Mouse (Mus musculus): ENCODE data around the gene Trim24.

The Trim24 gene

DNA sequence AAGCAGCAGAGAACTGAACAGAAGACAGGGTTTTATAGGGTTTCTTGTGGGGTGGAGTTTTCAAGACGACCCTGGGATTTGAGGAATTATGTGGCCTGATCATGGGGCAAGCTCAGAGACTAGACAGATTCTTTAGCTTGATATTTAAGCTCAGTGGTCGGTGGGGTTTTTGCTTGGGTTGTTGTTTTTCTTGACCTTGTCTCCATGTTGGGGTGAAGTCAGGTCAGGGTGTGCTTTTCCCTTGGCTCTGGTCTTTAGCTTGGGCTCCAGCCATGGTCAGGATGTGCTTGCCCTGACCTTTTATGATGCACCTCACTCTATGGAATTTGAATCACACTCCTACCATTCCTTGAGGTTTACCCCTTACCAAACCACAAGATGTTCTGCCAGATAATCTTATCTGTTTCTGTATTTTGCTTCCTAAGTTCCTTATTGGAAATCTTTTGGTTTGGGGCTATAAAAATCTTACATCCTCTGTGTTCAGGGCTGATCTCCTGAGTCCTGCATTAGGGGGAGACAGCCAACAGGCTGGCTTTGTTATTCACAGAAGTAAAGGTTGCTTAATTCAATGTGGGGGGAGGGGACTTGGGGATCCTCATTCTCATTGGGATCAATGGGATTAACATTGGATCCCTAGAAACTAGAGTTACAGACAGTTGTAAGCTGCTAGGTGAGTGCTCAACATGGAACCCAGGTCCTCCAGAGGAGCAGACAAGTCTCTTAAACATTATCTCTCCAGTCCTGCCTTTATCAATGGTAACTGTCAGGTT, 6.5 kb upstream of the Trim24 start:
- DNase-seq = no peak

DNA sequence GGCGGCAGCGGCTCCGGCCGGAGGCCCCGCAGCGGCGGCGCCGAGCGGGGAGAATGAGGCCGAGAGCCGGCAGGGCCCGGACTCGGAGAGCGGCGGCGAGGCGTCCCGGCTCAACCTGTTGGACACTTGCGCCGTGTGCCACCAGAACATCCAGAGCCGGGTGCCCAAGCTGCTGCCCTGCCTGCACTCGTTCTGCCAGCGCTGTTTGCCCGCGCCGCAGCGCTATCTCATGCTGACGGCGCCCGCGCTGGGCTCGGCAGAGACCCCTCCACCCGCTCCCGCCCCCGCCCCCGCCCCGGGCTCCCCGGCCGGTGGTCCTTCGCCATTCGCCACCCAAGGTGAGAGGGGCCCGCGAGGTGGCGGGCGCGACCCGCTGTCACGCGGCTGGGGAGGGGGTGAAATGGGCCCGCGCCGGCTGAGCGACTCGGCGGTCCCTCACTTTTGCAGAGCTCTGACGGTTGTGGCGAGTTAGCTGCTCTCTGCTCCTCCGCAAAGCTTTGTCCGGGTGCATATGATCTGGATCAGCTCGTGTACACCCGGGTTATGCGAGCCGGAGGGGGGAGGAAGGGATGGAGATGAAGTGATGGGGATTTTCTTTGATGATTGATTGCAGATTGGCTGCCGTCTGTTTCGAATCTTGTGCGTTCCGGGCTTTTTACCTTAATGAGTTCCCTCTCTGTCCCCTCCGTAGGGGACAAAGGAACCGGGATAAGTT, 683 bp downstream of the Trim24 start:
- peak; percentile 60 to 70 for DNase-seq

DNA sequence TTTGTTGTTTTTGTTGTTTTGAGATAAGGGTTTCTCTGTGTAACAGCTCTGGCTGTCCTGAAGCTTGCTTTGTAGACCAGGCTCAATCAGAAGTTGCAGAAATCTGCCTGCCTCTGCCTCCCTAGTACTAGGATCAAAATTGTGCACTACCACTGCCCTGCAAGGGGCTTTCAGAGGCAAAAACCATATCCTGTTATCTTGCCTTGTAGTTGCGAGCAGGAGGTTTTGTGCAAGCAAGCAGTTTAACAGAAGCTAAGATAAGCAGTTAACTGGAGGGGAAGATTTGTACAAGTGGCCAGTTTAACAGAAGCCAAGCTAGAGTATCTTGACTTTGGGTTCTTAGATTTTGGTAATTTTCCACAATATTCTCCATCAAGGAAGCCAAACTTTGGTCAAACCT, 2.2 kb downstream of the Trim24 start:
- no peak for DNase-seq

DNA sequence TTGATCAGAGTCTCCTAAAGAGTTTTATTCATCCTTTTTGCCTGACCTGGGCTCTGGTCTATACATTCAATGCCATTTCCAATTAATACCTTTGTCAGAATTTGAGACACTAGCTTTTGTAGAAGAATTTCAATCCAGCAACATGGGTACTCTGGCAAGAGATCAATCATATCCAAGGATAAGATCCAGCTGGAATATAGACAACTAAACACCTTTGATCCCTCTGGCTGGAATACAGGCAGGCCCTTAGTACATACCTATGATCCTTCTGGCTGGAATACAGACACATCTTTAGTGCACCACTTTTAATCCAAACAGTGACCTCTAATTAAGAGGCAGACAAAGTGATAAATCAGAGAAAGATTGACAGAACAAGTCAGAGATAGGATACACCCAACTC, 3.1 kb downstream of the Trim24 start:
- DNase-seq = no peak

DNA sequence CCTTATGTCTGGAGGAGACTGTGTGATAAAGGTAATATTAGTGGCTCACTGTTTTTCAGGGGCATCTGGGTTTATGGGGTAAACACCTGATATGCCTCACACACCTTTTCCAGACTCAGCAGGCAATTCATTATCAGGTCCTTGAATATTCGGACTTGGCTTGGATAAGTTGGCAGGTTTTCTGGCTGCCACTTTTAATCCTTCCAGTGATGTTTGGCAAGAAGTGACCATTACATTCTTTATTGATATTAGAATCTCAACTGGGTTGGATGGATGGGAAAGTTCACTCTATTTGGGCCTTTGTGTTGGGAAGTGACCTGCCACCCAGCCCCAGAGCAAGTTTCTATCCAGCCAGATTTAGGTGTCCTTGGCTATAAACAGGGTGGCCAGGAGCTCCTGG, 7.6 kb downstream of the Trim24 start:
- no peak for DNase-seq

DNA sequence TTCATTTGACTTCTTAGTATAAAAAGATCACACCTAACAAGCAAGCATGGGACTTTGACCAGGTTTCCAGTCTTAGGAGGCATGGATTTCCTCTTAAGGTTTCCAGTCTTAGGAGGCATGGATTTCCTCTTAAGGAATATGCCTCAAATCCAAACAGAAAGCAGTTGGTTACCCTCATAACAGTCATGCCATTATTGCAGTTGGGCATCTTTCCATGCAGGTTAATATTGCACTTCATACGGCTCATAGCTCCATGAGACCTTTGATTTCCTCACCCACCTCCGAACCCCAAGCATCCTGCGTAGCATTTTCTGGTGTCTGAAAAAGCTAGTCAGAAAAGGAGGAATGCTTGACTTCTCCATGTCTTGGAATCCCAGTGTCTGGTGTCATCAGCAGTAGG, 10.0 kb downstream of the Trim24 start:
- no peak for DNase-seq

DNA sequence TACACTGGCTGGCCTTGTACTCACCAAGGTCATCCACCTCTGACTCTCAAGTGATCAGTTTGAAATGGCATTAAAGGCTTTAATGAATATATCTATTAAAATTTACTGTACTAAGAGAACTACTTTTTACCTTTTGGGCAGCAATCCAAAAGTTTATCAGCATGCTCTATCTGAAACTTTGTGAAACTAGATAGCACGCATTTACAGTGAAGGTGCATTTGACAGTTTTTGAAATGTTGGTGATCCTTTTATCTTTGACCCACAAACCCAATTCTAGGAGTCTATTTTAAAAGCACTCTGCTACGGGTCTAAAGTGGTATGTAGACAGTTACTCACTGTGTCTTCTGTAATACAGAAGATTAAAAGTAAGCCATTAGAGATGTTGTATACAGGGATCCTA, 23.0 kb downstream of the Trim24 start:
- DNase-seq = no peak

DNA sequence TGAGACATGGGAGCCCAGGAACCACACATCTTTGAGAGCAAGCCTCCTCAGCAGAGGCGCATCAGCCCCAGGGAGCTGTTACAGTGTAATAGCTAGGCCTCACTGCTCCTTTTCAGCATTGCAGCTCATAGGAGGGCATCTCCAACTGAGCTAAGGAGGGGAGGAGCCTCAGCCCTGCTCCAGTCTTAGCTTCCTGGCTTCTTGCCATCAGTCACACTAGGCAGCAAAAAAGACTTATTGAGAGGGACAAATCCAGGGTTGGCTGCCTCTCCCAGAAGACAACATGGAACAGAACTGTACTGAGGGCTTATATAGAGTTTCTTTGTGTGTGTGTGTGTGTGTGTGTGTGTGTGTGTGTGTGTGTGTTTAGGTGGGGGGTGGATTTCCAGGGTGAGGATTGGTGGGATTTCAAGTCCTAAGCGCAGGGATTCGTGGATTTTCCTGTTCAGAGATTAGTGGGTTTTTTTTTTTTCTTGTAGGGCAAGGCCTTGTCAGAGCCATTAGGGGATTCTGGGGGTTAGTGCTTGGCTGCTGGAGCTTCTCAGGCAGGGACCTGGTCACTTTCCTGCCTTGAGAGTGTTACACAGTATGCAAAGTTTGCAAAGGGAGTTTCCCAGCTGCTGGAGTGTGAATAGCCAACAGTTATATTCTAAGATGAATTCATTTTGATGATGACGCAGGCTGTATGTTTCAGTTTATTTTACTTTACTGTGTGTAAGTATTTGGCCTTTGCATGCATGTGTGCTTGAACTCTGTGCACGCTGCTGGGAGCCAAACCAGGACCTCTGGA, 25.2 kb downstream of the Trim24 start:
- peak; percentile 52 to 56 for DNase-seq

DNA sequence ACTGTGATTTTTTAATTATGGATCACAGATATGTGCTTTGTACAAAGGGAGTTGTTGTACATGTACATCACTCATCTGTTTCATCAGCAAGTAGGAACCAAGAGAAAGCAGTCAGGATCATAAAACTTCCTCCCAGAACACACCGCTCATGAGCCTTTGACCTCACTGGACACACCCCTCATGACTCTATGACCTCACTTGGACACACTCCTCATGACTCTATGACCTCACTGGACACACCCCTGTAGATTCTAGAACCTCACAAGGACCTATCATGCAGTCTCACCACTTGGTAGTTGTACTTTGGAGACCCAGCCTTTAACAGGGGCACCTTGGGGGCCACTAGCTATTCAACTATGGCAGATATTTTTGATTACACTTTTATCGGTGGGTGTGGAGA, 29.6 kb downstream of the Trim24 start:
- no peak for DNase-seq

DNA sequence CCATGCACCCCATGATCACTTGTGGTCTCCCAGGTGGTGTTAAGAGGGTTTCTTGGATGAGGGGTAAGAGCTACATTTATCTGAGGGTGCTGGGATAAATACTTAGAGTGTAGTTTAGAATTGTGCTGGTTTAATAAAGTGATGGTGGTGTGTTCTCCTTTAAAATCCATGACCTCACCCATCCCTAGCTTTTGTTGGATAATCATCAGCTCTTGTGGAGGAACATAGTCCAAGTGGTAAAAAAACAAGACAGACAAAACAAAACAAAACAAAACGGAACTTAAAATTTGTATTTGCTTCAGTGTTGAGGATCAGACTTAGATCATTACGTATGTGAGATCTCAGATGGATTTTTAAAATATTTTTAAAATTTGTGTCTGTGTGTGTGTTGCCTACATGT, 31.2 kb downstream of the Trim24 start:
- no peak for DNase-seq

DNA sequence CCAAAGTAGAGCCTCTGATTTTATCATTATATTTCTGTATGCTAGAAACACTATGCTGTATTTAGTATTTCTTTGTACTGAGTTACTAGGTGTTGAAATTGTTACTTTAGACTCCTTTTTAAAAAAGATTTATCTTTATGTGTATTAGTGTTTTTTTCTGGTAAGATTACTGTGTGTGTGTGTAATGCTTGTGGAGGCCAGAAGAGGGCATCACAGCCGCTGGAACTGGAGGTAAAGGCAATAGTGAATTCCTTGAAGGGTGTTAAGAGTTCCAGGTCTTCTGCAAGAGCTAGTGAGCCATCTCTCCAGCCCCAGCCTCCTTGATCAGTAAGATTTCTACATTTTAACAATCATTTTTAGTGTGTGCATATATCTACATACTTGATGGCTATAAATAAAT, 33.2 kb downstream of the Trim24 start:
- DNase-seq = no peak

DNA sequence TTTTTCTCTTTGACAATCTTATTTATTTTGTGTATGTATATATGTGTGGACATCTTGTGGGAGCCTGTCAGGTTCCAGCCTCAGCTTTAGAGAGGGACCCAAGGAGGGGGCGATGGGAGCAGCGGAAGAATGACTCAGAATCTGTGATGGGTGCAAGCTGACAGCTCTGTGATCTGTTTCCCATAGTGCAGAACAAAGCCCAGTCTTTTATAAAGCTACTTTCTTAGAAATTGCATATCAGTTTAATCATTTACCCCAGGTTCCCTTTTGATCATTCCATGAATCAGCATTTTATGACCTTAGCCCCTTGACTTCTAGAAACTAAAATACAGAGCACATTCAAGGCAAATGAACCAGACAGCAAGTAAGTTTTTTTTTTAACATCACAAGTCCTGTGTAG, 42.9 kb downstream of the Trim24 start:
- no peak for DNase-seq

DNA sequence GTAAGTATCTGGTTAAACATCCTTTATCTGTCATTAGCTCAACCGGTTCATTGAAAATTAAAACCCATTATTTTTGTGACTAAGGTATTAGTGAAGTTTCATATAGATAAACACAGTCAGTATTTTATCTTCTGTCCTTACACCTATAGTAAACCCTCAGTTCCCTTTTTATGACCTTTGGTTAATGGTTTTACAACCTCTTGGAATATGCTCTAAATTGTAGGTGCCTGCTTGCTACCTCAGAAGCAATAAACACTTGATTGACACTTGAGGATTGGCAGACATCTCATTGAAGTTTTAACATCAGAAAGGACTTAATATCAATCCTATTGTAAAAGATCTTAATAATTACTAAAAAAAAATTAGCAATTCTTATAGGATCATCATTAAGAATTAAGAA, 54.5 kb downstream of the Trim24 start:
- DNase-seq = no peak

DNA sequence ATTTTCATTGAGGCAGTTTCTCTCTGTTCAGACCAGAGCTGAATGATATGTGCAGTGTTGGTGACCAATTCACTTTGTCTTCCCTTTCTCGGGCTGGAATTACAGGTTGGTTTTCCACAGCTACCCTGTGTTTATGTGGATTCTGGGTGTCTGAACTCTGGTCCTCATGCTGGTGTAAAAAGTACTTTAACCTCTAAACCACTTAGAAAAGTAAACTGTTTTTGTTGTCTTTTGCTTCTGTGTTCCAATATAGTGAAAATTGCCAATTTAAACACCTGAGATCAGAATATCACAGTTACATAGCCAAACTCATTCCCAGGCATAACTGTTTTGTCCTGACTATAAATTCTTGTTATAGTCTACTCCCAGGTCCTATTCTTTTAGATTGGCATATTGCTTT, 56.1 kb downstream of the Trim24 start:
- no peak for DNase-seq

DNA sequence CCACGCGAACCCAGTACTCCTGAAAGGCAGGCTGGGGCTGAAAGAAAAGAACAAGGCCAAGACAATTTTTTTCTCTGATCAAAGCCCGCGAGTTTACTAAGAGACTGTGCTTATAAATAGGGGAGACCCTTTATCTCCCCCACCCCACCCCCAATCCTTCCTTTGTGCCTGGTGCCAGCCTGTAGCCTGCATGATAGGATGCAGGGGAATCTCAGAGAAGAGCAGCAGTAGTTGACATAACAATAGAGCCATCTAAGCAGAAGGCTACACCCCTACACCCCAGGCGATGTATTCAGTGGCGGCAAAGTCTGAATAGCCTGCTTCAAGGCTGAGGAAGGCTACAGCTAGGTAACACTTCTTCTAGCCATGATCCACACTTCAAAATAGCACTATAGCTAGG, 65.9 kb downstream of the Trim24 start:
- no peak for DNase-seq

DNA sequence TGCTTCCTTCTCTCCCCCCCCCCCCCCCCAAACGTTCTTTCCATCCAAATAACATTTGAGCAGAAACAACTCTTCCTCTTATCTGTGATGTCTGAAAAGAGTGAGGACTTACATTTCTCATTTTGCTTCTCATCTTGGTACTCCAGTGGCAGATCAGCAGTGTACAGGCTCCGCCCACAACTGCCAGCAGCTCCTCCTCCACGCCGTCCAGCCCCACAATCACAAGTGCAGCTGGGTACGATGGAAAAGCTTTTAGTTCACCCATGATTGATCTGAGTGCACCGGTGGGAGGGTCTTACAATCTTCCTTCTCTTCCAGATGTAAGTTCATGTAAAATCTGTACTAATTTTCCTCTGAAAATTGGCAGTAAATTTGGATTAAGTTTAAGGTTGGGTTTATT, 80.7 kb downstream of the Trim24 start:
- DNase-seq = no peak

DNA sequence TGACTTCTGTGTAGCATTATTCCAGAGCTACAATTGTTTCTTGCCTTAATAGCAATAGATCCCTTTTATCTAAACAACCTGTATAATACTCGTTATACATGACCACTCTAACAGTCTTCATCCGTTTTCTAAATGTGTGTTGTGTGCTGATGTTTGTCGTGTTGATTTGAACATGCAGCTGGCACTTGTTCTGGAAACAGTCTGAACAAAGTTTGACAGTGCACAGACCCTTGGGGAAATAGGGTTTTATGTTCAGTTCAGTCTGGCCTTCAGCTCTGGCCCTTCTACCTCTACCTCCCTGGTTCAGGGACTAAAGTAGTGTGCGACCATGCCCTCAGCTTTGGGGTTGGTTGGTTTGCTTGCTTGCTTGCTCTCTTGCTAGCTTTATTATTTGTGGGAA, 96.8 kb downstream of the Trim24 start:
- DNase-seq = no peak

DNA sequence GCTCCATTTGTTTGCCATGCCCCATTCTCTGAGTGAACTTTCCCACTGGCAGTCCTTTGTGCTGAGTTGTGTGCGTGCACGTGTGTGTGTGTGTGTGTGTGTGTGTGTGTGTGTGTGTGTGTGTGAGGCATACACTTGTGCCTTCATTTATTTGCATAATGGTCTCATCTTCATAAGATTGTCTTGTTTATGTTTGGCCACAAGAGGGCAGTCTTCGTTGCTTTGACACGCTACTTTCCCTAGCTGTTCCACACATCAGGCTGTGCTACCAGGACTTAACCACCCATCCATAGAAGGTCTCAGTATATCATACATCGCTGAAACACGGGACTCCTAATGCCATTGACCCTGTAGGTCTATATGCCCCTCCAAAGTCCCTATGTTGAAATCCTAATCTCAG, 136.8 kb downstream of the Trim24 start:
- DNase-seq = peak in 1 of 2 experiments; percentile 53

DNA sequence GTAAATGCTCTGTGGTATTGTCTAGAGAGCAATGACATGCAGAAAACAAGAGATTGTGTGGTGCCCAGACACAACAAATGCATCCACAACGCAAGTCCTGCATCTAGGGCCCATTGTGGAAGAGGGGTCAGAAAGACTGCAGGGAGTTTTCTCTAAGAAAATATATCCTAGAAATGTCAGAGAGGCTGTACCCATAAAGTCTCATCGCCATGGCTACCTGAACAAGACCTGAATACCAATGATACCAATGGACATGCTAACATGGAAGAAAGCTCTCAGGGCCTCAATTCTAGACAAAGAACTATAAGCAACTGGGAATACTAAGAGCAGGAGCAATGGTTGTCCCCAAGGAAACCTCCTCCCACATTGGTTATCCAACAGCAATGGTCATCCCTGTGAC, 142.2 kb downstream of the Trim24 start:
- no peak for DNase-seq

Measured in lung, postnatal 4 days (tissue).